Mouse (Mus musculus) midbrain, postnatal 0 days (tissue): ENCODE data around the gene Kcnip1. TPM values are rescaled to one million over a fixed set of nuclear protein-coding genes. Genes with fewer than 3 reads are reported as not detected.

Source experiments
- ATAC-seq: fragments of 200-750 bp; cut with Nextera tagmentation; 2 replicates; pipeline ENCODE4 v1.8.0; 2017; ENCODE audit warnings: moderate number of reproducible peaks, mild to moderate bottlenecking, moderate TSS enrichment, moderate library complexity; ENCODE audit not compliant: low FRiP score
- DNase-seq: peaks from one replicate; pipeline ENCODE4 v3.0.0-alpha.2; 2015; ENCODE audit warnings: low spot score
- H3K27ac ChIP-seq: fragments of 300-500 bp; sonication (generic); 2 replicates; pipeline ENCODE4 v1.5.1; 2014; ENCODE audit warnings: low read depth, mild to moderate bottlenecking, low read length, mixed read lengths
- H3K27me3 ChIP-seq: fragments of 300-500 bp; sonication (generic); 2 replicates; pipeline ENCODE4 v1.6.1; 2014; ENCODE audit warnings: low read length, control low read depth, mixed read lengths; ENCODE audit not compliant: insufficient read depth
- H3K36me3 ChIP-seq: fragments of 300-500 bp; sonication (generic); 2 replicates; pipeline ENCODE4 v1.6.1; 2014; ENCODE audit warnings: low read length, control low read depth, mixed read lengths; ENCODE audit not compliant: insufficient read depth
- H3K4me1 ChIP-seq: fragments of 300-500 bp; sonication (generic); 2 replicates; pipeline ENCODE4 v1.6.1; 2014; ENCODE audit warnings: mild to moderate bottlenecking, control low read depth, antibody characterized with exemption, low read length, mixed read lengths; ENCODE audit not compliant: insufficient read depth
- H3K4me2 ChIP-seq: fragments of 300-500 bp; sonication (generic); 2 replicates; pipeline ENCODE4 v1.6.1; 2014; ENCODE audit warnings: low read depth, mild to moderate bottlenecking, low read length, mixed read lengths; ENCODE audit not compliant: poor library complexity, severe bottlenecking
- H3K4me3 ChIP-seq: fragments of 300-500 bp; sonication (generic); 2 replicates; pipeline ENCODE4 v1.5.1; 2014; ENCODE audit warnings: low read depth, mild to moderate bottlenecking, low read length, moderate library complexity
- H3K9ac ChIP-seq: fragments of 300-500 bp; sonication (generic); replicated peaks from 2 replicates; pipeline ENCODE4 v1.6.1; 2014; ENCODE audit warnings: mild to moderate bottlenecking, low read length, moderate library complexity, mixed read lengths; ENCODE audit not compliant: poor library complexity, severe bottlenecking
- H3K9me3 ChIP-seq: fragments of 300-500 bp; sonication (generic); 2 replicates; pipeline ENCODE4 v1.6.1; 2016; ENCODE audit warnings: low read length, control low read depth
- CTCF ChIP-seq: IDR thresholded peaks from 2 replicates; pipeline ENCODE4 v1.5.1; 2016; ENCODE audit warnings: antibody characterized with exemption, mild to moderate bottlenecking
- WGBS: fragments of 180-500 bp; shearing (Covaris S2); extraction: QIAGEN DNeasy Blood & Tissue Kit; methylation state at CpG from one replicate; pipeline ENCODE4 v1.1.7; 2014; 5-methylcytosine and 5-hydroxymethylcytosine counted together
- polyA plus RNA-seq: library from polyadenylated mRNA; unstranded; fragments of >200 nt; fragmentation: Nextera tagmentation; extraction: Ambion mirVana; gene quantifications from 2 replicates; pipeline ENCODE4 v1.2.1, GENCODE M21; 2015
- total RNA-seq: library from RNA; depleted of rRNA; stranded (reverse); fragments of >200 nt; gene quantifications from 2 replicates; pipeline ENCODE4 v1.2.3, GENCODE M21; 2014

Gene Kcnip1
- total and polyA plus RNA-seq, 2 experiments from 2014 or later, result 93.8 to 145 TPM

DNA sequence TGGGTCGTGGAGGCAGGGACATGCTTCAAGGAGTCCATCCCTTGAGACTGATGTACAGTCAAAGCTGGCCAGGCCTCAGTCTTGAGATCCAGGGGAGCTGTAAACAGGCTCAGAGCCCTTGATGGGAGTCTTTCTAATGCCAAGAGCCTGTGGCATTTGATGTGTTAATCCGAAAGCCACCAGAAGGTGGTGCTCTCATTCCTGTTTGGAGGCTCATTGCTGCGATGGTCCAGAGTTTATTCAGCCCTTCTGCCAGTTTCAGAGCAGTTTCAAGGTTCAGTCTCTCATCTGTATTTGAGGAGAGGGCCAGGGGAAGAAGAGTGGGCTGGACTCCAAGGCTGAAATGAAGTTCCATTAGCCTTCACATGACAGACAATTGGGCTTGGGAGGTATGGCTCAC is 259.7 kb downstream of the Kcnip1 start:
- no peaks in the 10 kb centered on the region for H3K9me3 ChIP-seq
- H3K36me3 ChIP-seq, result no peaks in the 10 kb centered on the region
- H3K27ac ChIP-seq, result no peak overlapping the region
- H3K9ac ChIP-seq, result no peak overlapping the region
- H3K4me2 ChIP-seq, result no peak overlapping the region
- DNase-seq (peak; percentile 91), ATAC-seq (peak; percentile 48; the same call in 1 of the 2 replicates)
- H3K4me3 ChIP-seq, result no peak overlapping the region
- WGBS, result 9% methylated on average over 3 of the region's 3 CpGs
- H3K27me3 ChIP-seq, result no peaks in the 10 kb centered on the region
- TF ChIP-seq CTCF, result peak; percentile 94
- 0 out of 2 replicates have a peak, but pooled peaks cover 2% of the 10 kb centered on the region for H3K4me1 ChIP-seq

DNA sequence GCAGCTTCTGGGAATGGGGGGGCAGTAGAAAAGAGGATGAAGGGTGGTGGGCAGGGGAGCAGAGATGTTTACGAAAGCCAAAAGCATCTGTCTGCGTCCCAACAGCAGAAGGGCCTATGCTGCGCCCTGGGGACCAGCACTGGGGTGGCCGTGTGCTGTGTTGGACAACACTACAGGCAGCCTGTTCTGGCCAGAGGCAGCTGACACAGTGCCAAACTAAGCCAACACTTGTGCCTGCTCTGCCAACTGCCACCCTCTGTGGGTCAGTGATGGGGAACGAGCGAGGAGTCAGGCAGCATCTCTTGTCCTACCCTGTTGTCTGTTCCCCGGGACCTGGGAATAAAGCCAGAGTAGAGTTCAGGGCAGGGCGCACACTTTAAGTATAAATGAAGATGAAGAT is 260.6 kb downstream of the Kcnip1 start:
- H3K9me3 ChIP-seq, result no peaks in the 10 kb centered on the region
- no peak for TF ChIP-seq CTCF
- no peak overlapping the region for H3K27ac ChIP-seq
- H3K9ac ChIP-seq, result no peak overlapping the region
- no peak overlapping the region for H3K4me2 ChIP-seq
- no peaks in the 10 kb centered on the region for H3K27me3 ChIP-seq
- WGBS, result 79% methylated on average over 8 of the region's 8 CpGs
- no peak overlapping the region for H3K4me3 ChIP-seq
- ATAC-seq (no peak), DNase-seq (peak; percentile 59)
- H3K4me1 ChIP-seq, result 0 out of 2 replicates have a peak, but pooled peaks cover 2% of the 10 kb centered on the region
- H3K36me3 ChIP-seq, result no peaks in the 10 kb centered on the region

DNA sequence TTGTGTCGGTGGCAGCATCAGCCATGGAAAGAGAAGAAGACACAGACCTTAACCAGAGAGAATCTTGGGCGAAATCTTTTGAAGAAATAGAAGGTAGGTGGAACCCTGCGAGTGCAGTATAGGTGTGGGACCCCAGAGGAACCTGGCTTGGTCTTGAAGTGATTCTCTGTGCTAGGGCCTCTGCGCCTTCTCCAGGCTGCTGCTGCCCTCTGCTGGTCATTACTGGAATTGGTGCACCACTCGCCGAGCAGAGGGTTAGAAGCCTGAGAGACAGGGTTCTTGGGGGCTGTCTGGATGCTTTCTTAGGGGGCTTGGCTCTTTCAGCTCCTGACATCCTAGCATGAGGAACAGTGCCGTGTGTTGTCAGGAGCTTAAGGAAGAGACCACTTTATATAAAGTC is 271.7 kb downstream of the Kcnip1 start:
- ATAC-seq (no peak), DNase-seq (peak; percentile 66)
- H3K9me3 ChIP-seq, result no peaks in the 10 kb centered on the region
- 29% methylated on average over 7 of the region's 7 CpGs for WGBS
- H3K36me3 ChIP-seq, result no peaks in the 10 kb centered on the region
- no peak overlapping the region for H3K9ac ChIP-seq
- peak; percentile 98 for TF ChIP-seq CTCF
- no peak overlapping the region for H3K4me3 ChIP-seq
- no peak overlapping the region for H3K4me2 ChIP-seq
- no peaks in the 10 kb centered on the region for H3K4me1 ChIP-seq
- H3K27me3 ChIP-seq, result no peaks in the 10 kb centered on the region
- no peak overlapping the region for H3K27ac ChIP-seq

DNA sequence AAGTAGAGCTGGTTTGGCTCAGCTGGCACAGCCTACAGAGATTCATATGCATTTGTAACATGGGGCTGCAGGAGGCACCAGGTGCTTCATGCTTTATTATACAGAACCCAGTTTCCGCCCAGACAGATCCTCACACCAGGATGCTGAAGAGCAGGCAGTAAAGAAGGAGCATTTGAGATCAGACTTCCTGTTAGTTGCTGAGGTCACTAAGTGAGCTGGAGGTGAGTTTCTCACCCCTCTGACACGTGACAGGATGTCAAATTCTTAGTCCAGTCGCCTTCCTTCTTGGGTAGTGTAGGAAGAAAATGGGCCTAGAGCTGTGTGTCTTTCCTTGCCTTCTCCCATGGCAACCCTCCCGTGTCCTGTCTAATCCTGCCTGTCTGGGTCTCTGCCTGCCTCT is 286.2 kb downstream of the Kcnip1 start:
- ATAC-seq, result no peak
- Histone ChIP-seq H3K4me1 (no peaks in the 10 kb centered on the region), H3K27ac (no peak overlapping the region), H3K9ac (no peak overlapping the region), H3K4me2 (no peak overlapping the region), H3K27me3 (no peaks in the 10 kb centered on the region), H3K4me3 (no peak overlapping the region), H3K9me3 (no peaks in the 10 kb centered on the region), H3K36me3 (no peaks in the 10 kb centered on the region)
- 36% methylated on average over 4 of the region's 4 CpGs for WGBS
- no peak for TF ChIP-seq CTCF
- DNase-seq, result no peak

DNA sequence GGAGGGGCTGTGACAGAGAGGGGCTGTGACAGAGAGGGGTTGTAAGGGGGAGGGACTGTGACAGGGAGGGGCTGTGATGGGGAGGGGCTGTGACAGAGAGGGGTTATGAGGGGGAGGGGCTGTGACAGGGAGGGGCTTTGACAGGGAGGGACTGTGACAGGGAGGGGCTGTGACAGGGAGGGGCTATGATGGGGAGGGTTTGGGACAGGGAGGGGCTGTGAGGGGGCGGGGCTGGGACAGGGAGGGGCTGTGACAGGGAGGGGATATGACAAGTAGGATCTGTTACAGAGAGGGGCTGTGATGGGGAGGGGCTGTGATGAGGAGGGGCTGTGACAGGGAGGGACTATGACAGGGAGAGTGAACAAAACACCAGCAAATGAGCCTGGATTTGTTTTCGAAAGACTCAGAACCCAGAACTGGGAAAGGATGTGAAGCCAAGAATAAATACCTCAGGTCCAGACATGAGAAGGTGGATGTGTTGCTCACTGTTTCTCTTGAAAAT is 290.9 kb downstream of the Kcnip1 start:
- H3K36me3 ChIP-seq, result no peaks in the 10 kb centered on the region
- ATAC-seq (no peak), DNase-seq (no peak)
- no peak overlapping the region for H3K4me3 ChIP-seq
- no peaks in the 10 kb centered on the region for H3K9me3 ChIP-seq
- WGBS, result 45% methylated on average over 1 of the region's 2 CpGs
- H3K9ac ChIP-seq, result no peak overlapping the region
- no peak overlapping the region for H3K4me2 ChIP-seq
- TF ChIP-seq CTCF, result no peak
- no peaks in the 10 kb centered on the region for H3K4me1 ChIP-seq
- no peak overlapping the region for H3K27ac ChIP-seq
- H3K27me3 ChIP-seq, result no peaks in the 10 kb centered on the region

DNA sequence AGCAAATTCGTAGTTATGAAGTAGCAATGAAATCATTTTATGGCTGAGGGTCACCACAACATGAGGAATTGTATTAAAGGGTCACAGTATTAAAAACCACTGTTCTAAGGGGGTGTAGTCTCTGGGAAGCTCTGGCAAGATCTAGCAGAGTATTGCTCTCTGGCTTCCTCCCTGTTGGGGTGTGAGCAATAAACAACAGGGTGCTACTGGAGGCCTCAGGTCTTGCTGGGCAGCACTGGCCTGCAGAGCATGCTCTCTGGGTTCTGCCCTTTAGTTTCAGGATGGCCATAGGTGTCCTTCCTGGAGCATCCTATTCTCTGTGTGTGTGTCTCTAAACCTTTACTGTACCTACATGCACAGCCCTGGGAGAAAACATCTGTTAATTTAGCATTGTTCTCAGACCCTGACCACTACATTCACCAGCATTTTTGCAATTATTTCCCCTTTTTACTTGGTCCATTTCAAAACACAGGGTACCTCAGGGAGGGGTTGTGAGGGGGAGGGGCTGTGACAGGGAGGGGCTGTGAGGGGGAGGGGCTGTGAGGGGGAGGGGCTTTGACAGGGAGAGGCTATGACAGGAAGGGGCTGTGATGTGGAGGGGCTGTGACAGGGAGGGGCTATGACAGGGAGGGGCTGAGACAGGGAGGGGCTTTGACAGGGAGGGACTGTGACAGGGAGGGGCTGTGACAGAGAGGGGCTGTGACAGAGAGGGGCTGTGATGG is 291.6 kb downstream of the Kcnip1 start:
- no peak for TF ChIP-seq CTCF
- Histone ChIP-seq H3K9me3 (no peaks in the 10 kb centered on the region), H3K27ac (no peak overlapping the region), H3K27me3 (no peaks in the 10 kb centered on the region), H3K36me3 (no peaks in the 10 kb centered on the region), H3K9ac (no peak overlapping the region), H3K4me3 (no peak overlapping the region), H3K4me1 (no peaks in the 10 kb centered on the region), H3K4me2 (no peak overlapping the region)
- ATAC-seq (no peak), DNase-seq (no peak)
- WGBS, result 72% methylated on average over 1 of the region's 1 CpGs
